Mouse (Mus musculus): ENCODE data around the gene Tead1. TPM values are rescaled to one million over a fixed set of nuclear protein-coding genes. Genes with fewer than 3 reads are reported as not detected.
A peak's percentile ranks its signal among the peaks of the same experiment; 100 is the strongest.

The Tead1 gene
- 10 to 100 TPM; 12.3 to 13.5 (median 12.6) TPM for total RNA-seq (2022)

GRCm38 (mm10) chr7:112679171-112679512 lies at the start of gene Tead1:
Tead1 (plus strand) TSS chr7:112679318.
- DNase-seq (ENCODE audit: low spot score in 2 of 2) = peak; percentile 77 to 90

GRCm38 (mm10) chr7:112634505-112635213 lies 44.5 kb upstream of the Tead1 start:
- DNase-seq (ENCODE audit: low spot score in 2 of 2) = no peak

DNA sequence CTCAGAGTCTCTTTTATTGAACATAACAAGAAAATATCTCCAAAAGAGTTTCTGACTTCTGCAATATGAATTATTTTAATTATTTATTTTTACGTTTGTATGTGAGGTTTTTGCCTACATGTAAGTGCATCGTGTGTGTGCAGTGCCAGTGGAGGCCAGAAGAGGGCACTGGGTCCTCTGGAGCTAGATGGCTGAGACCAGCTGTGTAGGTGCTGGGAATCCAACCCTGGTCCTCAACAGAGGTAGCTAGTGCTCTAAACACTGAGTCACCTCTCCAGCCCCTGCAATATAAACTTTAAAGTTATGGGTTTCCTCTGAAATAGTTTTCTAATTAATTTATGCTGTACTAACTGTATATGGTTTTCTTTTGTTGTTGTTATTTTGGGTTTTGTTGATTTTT lies 43.2 kb upstream of the Tead1 start:
- DNase-seq (ENCODE audit: low spot score in 2 of 2) = no peak

DNA sequence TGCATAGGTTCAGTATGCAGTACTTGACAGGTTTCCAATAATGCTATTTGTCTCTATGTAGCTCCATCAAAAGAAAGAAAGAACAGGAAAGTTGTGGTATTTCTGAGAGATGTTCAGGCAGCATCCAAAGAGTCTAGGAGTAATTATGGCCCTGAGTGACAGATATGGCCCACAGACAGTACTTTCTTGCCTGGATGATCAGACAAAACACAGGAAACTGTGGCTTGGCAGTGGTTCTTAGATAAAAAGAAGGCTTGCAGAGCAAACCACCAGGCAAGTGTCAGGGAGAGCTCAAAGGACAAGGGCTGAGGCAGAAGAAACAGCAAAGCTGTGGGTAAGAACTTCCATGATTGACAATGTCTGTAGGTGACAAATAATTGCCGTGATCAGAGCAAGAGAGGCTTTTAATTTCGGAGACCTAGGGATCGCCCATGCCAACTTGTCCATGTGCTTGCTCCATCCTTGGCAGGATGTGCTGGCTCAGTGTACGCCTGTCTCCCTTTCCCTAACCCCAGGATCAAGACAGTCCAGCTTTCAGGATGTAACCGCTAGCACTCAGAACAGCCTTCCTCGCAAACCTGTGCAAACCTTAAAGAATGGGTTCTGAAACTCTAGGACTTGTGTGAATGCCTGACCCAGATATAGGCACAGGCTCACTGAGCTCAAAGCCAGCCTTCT lies 35.1 kb upstream of the Tead1 start:
- no peak for DNase-seq (ENCODE audit: low spot score in 2 of 2)

DNA sequence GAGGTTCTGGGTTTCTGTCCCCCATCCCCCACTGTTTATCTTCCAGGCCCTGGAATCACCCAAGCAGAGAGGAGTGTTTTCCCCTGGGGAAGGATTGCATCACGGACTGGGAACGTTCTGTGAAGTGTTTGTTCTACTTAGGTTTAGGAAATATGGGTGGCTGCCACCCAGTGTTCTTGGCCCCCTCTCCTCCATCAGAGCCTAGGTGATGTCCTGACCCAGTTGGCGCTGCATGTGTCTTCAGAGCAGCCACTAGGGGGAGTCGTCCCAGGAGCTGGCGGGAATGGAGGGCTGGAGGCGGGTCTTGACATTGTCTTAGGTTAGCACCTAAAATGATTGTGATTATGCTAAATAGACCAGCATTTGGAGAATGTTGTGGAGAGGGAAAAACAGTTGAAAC lies 34.4 kb upstream of the Tead1 start:
- DNase-seq (ENCODE audit: low spot score in 2 of 2) = no peak

DNA sequence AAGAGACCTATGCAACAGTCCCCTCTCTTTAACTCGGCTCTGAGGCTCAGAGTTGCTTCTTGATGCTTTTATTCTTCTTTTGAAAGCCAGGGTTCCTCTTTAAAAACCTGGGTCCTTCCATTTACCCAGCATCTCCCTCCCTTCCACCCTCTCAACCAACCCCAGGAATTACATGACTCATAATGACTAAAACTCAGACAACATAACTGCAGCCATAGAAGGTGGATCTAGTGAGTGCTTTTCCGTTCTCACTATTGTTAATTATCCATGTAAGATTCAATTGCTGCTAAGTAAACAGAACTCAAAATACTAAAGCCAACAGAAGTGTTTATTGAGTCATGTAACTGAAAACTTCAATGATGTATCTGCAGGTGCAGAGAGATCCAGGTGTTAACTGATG lies 33.4 kb upstream of the Tead1 start:
- no peak for DNase-seq (ENCODE audit: low spot score in 2 of 2)

- DNase-seq (ENCODE audit: low spot score in 2 of 2) = no peak
Measured at GRCm38 (mm10) chr7:112647417-112647816, 31.7 kb upstream of the Tead1 start.

- no peak for DNase-seq (ENCODE audit: low spot score in 2 of 2)
Measured at GRCm38 (mm10) chr7:112656141-112656662, 22.9 kb upstream of the Tead1 start.

GRCm38 (mm10) chr7:112658939-112659338 lies 20.2 kb upstream of the Tead1 start:
- no peak for DNase-seq (ENCODE audit: low spot score in 2 of 2)

GRCm38 (mm10) chr7:112659816-112660215 lies 19.3 kb upstream of the Tead1 start:
- no peak for DNase-seq (ENCODE audit: low spot score in 2 of 2)

GRCm38 (mm10) chr7:112660325-112660724 lies 18.8 kb upstream of the Tead1 start:
- DNase-seq (ENCODE audit: low spot score in 2 of 2) = no peak

GRCm38 (mm10) chr7:112662398-112663313 lies 16.5 kb upstream of the Tead1 start:
- DNase-seq (ENCODE audit: low spot score in 2 of 2) = no peak

GRCm38 (mm10) chr7:112663314-112663966 lies 15.7 kb upstream of the Tead1 start:
- DNase-seq (ENCODE audit: low spot score in 2 of 2) = peak; percentile 21 to 59

GRCm38 (mm10) chr7:112669993-112670392 lies 9.1 kb upstream of the Tead1 start:
- DNase-seq (ENCODE audit: low spot score in 2 of 2) = no peak

GRCm38 (mm10) chr7:112678418-112679170 lies 524 bp upstream of the Tead1 start:
- DNase-seq (ENCODE audit: low spot score in 2 of 2) = peak; percentile 16 to 21

- DNase-seq (ENCODE audit: low spot score in 2 of 2) = peak; percentile 16 to 36
Measured at GRCm38 (mm10) chr7:112679513-112680245, 561 bp downstream of the Tead1 start.

DNA sequence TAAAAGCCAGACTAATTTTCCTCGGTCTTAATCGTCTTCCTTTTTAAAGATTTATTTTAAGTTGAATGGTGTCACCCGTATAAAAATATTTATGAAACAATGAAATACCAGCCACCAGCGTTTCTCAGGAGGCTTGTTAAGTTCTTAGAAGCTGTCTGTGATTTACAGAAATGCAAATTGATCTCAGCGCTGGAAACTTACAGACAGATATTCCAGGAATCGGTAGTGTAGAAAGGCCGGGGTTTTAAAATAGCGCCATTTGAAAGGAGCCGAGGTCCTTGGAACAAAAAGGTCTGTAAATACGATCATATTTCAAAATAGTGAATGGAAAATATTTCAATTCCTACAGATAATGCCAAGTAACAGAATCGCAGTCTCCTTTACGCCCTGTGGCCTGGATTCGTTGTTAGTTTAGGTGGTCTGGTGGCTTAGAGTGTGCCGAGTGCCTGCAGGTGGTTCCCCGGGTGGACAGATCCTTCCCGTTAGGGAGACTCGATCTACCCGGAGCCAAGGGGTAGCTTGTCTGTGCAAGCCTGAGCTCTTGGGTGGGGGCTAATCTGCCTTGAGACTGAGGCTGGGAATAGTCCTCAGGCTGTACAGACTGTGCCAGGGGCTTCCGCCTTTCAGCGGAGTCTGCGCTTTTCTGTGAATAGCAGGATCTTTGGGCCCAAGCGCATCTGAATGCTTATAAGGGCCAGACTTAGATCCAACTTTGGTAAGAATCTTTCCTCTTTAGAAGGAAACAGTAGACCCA lies 1.6 kb downstream of the Tead1 start:
- peak in 1 of 2 experiments; percentile 11 for DNase-seq (ENCODE audit: low spot score in 2 of 2)

DNA sequence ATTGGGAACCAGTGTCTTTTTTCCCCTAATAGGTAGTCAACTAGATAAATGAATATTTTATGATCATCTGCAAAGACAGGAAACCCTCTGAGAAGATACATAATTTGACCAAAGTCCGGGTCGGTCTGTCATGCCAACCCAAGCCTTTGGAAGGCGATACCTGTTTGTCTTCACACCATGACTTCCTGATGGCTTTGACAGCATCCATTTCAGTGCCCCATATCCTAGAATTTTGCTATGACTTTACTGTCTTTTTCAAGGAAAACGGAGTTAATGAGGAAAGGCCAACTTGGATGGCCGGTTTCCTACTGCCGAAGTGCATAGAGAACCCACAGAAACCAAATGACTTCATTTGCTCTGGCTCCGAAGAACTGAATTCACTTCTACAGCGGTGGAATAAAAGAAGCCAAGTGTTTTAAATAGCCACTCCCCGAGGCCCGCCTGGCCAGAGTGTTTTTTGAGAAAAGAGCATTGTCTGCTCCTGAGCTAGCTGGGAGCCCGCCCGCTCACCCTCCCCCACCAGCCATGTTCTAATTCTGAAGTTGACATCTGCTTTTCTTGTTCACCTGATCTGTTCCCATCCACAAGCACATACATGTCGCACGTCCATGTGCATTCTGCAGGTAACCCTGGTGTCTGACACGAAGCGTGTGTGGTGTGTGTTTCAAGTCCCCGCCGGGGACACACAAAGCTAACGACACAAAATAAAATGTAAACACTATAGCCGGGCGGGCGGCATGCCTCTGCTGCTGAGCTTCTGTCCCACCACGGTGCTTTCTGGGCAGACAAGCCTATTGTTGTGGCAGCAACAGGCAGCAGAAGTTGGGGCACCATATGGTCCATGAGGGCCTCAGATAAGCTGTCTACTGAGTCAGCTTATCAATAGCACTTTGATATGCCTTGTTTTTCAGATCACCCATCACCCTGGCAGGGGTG lies 5.8 kb downstream of the Tead1 start:
- no peak for DNase-seq (ENCODE audit: low spot score in 2 of 2)

Data from left cerebral cortex, adult 8-10 months (tissue).